Mouse (Mus musculus): ENCODE data around the gene Me1. TPM values are rescaled to one million over a fixed set of nuclear protein-coding genes. Genes with fewer than 3 reads are reported as not detected.
A peak's percentile ranks its signal among the peaks of the same experiment; 100 is the strongest.

Gene Me1
- polyA plus RNA-seq, 1 experiment = 153 TPM

DNA sequence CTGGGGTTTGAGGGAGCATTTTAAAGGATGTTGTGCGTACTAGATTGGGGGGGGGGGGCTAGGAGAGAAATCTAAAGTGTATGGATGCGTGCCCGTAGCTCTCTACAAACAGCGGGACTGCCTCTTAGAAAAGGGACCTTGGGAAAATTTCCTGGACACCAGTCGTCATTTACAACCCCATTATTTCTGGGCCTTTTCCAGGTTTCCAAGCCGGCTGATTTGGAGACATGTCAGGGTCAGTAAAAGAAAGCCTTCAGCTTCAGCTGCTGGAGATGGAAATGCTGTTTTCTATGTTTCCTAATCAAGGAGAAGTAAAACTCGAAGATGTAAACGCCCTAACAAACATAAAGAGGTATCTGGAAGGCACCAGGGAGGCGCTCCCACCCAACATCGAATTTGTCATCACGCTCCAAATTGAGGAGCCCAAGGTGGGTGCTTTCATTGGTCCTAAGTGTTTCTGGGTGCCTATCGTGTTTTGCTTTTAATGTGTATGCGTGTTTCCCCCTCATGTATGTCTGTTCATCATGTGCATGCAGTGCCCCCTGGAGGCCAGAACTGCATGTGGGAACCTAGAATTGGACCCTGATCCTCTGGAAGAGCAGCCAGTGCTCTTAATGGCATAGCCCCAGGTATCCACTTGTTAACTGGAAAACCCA lies 123.0 kb downstream of the Me1 start:
- H3K27ac ChIP-seq (ENCODE audit: insufficient read depth, low read depth, low read length) = no peak overlapping the region
- DNase-seq = peak; percentile 86
- TF ChIP-seq POLR2A (IDR thresholded peaks at IDR 0.05; ENCODE audit: low read depth, low read length) (no peak), CTCF (conservative IDR thresholded peaks at IDR 0.05; ENCODE audit: insufficient read depth, insufficient read length, low read depth, low read length) (peak; percentile 82)
- H3K36me3 ChIP-seq (ENCODE audit: control insufficient read depth, insufficient read depth, low read length) = peaks cover 1% of the 10 kb centered on the region
- WGBS = 14% methylated on average over 13 of the region's 13 CpGs
- H3K4me1 ChIP-seq (ENCODE audit: control insufficient read depth, insufficient read depth, low read length) = peaks cover 15% of the 10 kb centered on the region; the same call in 1 of the 2 replicates
- peak overlapping the region; percentile 64; the same call in 1 of the 2 replicates for H3K4me3 ChIP-seq (ENCODE audit: insufficient read depth, low read depth, low read length)
- no peaks in the 10 kb centered on the region for H3K27me3 ChIP-seq (replicated peaks; ENCODE audit: control insufficient read depth, insufficient read depth, low read length)

DNA sequence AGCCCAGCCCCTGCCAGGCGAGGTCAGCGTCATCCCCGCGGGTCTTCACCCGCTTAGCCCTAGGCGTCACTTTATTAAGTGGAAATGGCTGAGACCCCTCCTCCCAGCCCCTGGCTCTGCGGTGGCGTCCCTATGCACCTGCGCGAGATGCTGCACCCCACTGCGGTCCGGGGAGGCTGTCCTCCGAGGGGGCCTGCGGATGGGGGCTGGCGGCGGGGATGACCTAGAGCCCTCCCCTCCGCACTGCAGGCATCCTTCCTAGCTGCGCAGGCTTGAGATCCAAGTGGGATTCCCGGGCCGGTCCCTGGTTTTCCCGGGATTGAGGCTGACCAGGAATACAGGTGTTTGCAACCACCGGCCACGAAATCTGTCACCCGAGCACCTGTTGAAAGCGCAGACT lies 123.6 kb downstream of the Me1 start:
- H3K27ac ChIP-seq (ENCODE audit: insufficient read depth, low read depth, low read length) = no peak overlapping the region

DNA sequence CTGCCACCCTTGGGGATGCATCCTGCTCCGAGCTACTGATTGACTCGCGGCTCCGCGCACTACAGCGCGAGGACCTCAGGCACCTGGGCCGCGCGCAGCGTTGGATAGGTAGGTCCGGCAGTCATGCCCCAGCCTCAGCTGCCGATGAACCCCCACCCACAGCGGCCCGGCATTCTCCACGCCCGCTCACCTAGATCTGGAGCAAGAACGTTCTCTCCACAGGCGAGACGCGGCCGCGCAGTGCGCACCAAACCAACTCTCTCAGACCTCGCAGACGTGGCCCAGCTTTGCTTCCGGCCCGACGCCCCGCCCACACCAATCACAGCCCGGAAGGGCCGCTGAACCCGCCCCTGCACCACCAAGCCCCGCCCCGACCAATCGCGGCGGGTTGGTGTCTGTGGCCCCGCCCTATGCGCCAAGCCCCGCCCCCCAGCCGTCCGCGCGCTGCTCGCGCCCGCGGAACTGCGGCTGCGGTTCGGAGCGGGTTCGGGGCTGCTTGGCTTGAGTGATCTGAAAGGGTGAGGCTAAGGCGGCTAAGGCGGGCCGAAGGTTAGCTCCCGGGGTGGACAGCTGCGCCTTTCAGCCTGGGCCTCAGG lies 124.1 kb downstream of the Me1 start, which contains the start of the genes Pgm3 and Rwdd2a:
Gene Pgm3, minus strand, starts transcription at position 303 of the 596 bp plus-strand sequence.
Gene Rwdd2a, plus strand, starts transcription at position 452 of the 596 bp plus-strand sequence.
- WGBS = 1% methylated on average over 58 of the region's 59 CpGs
- DNase-seq = peak; percentile 98
- peaks cover 15% of the 10 kb centered on the region; the same call in 1 of the 2 replicates for H3K4me1 ChIP-seq (ENCODE audit: control insufficient read depth, insufficient read depth, low read length)
- H3K36me3 ChIP-seq (ENCODE audit: control insufficient read depth, insufficient read depth, low read length) = peaks cover 1% of the 10 kb centered on the region
- TF ChIP-seq POLR2A (IDR thresholded peaks at IDR 0.05; ENCODE audit: low read depth, low read length) (peak; percentile 85), CTCF (conservative IDR thresholded peaks at IDR 0.05; ENCODE audit: insufficient read depth, insufficient read length, low read depth, low read length) (no peak)
- no peaks in the 10 kb centered on the region for H3K27me3 ChIP-seq (replicated peaks; ENCODE audit: control insufficient read depth, insufficient read depth, low read length)
- peak within 1 kb of the TSS; percentile 66 for H3K4me3 ChIP-seq (ENCODE audit: insufficient read depth, low read depth, low read length)
- H3K27ac ChIP-seq (ENCODE audit: insufficient read depth, low read depth, low read length) = peak within 1 kb of the TSS; percentile 1; the same call in 1 of the 2 replicates

More for the DNA sequence above, 123.6 kb downstream of the Me1 start:
- TF ChIP-seq CTCF (conservative IDR thresholded peaks at IDR 0.05; ENCODE audit: insufficient read depth, insufficient read length, low read depth, low read length) = no peak
- no peak for TF ChIP-seq POLR2A (IDR thresholded peaks at IDR 0.05; ENCODE audit: low read depth, low read length)
- Histone ChIP-seq H3K36me3 (ENCODE audit: control insufficient read depth, insufficient read depth, low read length) (peaks cover 1% of the 10 kb centered on the region), H3K27me3 (replicated peaks; ENCODE audit: control insufficient read depth, insufficient read depth, low read length) (no peaks in the 10 kb centered on the region), H3K4me1 (ENCODE audit: control insufficient read depth, insufficient read depth, low read length) (peaks cover 15% of the 10 kb centered on the region; the same call in 1 of the 2 replicates), H3K4me3 (ENCODE audit: insufficient read depth, low read depth, low read length) (peak overlapping the region; percentile 64)
- peak; percentile 23 for DNase-seq
- WGBS = 2% methylated on average over 25 of the region's 25 CpGs

DNA sequence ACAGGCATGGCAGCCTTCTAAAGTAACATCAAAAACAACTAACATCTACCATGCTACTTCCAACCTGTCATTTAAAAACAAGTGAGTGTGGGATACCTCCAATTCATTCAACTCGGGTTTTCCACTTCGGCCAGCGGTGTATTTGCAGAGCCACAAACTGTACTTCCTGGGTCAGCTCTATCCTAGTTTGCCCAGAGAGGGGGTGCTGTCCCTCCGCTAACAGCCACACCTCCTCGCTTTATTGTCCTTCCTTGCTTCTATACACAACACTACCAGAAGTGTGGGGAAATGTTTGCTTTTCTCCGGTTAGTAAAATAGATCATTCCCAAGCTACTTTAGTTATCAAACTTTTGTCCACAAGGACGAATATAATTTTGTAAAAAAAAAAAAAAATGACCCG lies 124.8 kb downstream of the Me1 start:
- TF ChIP-seq POLR2A (IDR thresholded peaks at IDR 0.05; ENCODE audit: low read depth, low read length) (no peak), CTCF (conservative IDR thresholded peaks at IDR 0.05; ENCODE audit: insufficient read depth, insufficient read length, low read depth, low read length) (no peak)
- 4% methylated on average over 8 of the region's 8 CpGs for WGBS
- Histone ChIP-seq H3K27me3 (replicated peaks; ENCODE audit: control insufficient read depth, insufficient read depth, low read length) (no peaks in the 10 kb centered on the region), H3K4me3 (ENCODE audit: insufficient read depth, low read depth, low read length) (peak overlapping the region; percentile 36), H3K27ac (ENCODE audit: insufficient read depth, low read depth, low read length) (no peak overlapping the region), H3K4me1 (ENCODE audit: control insufficient read depth, insufficient read depth, low read length) (peaks cover 15% of the 10 kb centered on the region; the same call in 1 of the 2 replicates), H3K36me3 (ENCODE audit: control insufficient read depth, insufficient read depth, low read length) (peaks cover 1% of the 10 kb centered on the region)
- peak; percentile 14 for DNase-seq

DNA sequence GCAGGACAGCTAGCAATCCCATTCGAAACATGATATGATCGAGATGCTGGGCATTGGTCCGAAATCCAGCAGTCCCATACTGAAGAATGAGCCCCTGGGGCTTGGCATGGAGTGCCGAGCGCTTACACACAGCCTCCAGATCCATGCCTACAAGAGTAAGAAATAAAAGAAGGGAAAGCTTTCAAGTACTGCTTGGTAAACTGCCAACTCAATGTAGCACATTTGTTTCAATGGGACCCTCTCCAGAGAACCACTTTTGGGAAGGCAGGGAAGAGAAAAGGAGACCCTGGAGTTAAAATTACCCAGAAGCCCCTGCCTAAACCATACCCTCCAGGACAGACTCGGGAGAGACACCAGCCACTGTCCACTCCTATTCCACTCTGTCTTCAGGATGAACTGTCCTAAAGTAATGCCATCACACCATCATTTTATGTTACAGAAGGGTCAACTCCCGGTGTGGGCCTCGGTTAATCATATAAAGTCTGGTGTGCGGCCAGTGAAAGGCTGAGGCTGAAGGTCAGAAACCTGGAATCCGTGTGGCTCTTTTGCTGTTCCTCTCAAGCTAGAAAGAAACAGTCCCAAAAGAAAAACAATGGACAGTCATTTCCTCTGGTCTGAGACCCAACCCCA lies 125.4 kb downstream of the Me1 start:
- peak; percentile 72 for DNase-seq
- peaks cover 1% of the 10 kb centered on the region for H3K36me3 ChIP-seq (ENCODE audit: control insufficient read depth, insufficient read depth, low read length)
- H3K27me3 ChIP-seq (replicated peaks; ENCODE audit: control insufficient read depth, insufficient read depth, low read length) = no peaks in the 10 kb centered on the region
- no peak for TF ChIP-seq CTCF (conservative IDR thresholded peaks at IDR 0.05; ENCODE audit: insufficient read depth, insufficient read length, low read depth, low read length)
- TF ChIP-seq POLR2A (IDR thresholded peaks at IDR 0.05; ENCODE audit: low read depth, low read length) = no peak
- 67% methylated on average over 10 of the region's 10 CpGs for WGBS
- peak overlapping the region; percentile 36; the same call in 1 of the 2 replicates for H3K4me3 ChIP-seq (ENCODE audit: insufficient read depth, low read depth, low read length)
- H3K4me1 ChIP-seq (ENCODE audit: control insufficient read depth, insufficient read depth, low read length) = peaks cover 15% of the 10 kb centered on the region; the same call in 1 of the 2 replicates
- H3K27ac ChIP-seq (ENCODE audit: insufficient read depth, low read depth, low read length) = no peak overlapping the region

DNA sequence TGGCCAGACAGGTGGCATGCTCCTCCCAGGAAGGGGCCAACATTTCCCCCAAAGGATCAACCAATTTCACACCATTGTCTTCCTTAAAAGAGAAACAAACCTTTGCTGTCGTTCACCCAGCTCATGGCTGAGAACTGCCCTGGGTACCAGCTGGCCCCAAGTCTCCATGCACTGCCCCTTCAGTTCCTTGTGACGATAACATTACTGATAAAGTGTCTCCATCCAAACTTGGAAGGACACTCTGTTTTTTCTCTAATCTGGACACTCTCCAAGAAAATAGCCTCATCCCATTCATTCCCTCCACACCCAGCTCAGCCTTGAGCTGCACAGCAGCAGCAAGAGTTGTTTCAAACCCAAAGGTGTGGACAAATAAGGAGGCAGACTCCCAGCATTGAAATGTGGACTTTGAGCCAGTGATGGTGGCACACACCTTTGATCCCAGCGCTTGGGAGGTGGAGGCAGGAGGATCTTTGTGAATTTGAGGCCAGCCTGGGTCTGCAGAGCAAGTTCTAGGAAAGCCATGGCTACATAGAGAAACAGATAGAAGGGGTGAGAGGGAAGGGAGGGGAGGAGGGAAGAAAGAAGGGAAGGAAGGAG lies 126.3 kb downstream of the Me1 start:
- Histone ChIP-seq H3K27ac (ENCODE audit: insufficient read depth, low read depth, low read length) (no peak overlapping the region), H3K36me3 (ENCODE audit: control insufficient read depth, insufficient read depth, low read length) (peaks cover 3% of the 10 kb centered on the region), H3K27me3 (replicated peaks; ENCODE audit: control insufficient read depth, insufficient read depth, low read length) (no peaks in the 10 kb centered on the region), H3K4me3 (ENCODE audit: insufficient read depth, low read depth, low read length) (no peak overlapping the region), H3K4me1 (ENCODE audit: control insufficient read depth, insufficient read depth, low read length) (peaks cover 15% of the 10 kb centered on the region; the same call in 1 of the 2 replicates)
- peak; percentile 80 for DNase-seq
- 50% methylated on average over 3 of the region's 3 CpGs for WGBS
- TF ChIP-seq CTCF (conservative IDR thresholded peaks at IDR 0.05; ENCODE audit: insufficient read depth, insufficient read length, low read depth, low read length) (no peak), POLR2A (IDR thresholded peaks at IDR 0.05; ENCODE audit: low read depth, low read length) (no peak)

All from kidney, adult 2 months (tissue).